Mouse (Mus musculus) activated CD4-positive, CD25-positive, alpha-beta regulatory T cell, adult 9 weeks (primary cell): ENCODE results near the gene Gm11273. TPM values are rescaled to one million over a fixed set of nuclear protein-coding genes. Genes with fewer than 3 reads are reported as not detected.

ENCODE experiments used
- polyA plus RNA-seq: library from polyadenylated mRNA; unstranded; fragments of 100-300 nt; shearing (Covaris generic); gene quantifications from one replicate; pipeline ENCODE4 v1.2.1, GENCODE M21; 2017

Gm11273 gene
- polyA plus RNA-seq = 14.1 TPM

GRCm38 (mm10) chr13:21501182-21501581 lies at the start of gene Gm11273:
Gene Gm11273, minus strand, starts transcription at chr13:21501418.

DNA sequence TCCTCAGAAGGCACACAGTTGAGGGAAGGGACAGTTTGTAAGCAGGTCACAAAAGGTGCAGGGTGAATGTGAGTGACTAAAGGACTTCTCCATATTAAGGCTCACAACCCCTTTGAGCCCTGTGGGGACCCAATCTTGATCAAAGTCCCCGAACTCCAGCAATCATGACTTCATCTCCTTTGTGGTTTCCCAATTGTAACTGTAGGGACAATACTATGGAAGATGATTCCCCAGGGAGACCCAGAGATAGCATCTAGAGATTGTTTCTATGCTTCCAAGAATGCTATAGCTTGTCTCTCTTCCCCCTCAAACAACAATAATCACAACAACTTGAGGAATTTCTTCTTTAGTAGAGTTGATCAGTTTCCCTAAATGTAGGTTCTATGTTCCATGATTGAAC lies 41.5 kb upstream of the Gm11273 start, which contains the start of gene Olfr1366:
TSS of gene Olfr1366 (minus strand) at position 101 of the 400 bp plus-strand sequence.

GRCm38 (mm10) chr13:21530781-21531201 lies 29.6 kb upstream of the Gm11273 start, which contains the start of gene Zkscan8:
Gene Zkscan8, minus strand, starts transcription at chr13:21531120.

GRCm38 (mm10) chr13:21495080-21495479 lies 6.1 kb downstream of the Gm11273 start, which contains the start of gene AK157302:
Gene AK157302, plus strand, starts transcription at chr13:21495223.

DNA sequence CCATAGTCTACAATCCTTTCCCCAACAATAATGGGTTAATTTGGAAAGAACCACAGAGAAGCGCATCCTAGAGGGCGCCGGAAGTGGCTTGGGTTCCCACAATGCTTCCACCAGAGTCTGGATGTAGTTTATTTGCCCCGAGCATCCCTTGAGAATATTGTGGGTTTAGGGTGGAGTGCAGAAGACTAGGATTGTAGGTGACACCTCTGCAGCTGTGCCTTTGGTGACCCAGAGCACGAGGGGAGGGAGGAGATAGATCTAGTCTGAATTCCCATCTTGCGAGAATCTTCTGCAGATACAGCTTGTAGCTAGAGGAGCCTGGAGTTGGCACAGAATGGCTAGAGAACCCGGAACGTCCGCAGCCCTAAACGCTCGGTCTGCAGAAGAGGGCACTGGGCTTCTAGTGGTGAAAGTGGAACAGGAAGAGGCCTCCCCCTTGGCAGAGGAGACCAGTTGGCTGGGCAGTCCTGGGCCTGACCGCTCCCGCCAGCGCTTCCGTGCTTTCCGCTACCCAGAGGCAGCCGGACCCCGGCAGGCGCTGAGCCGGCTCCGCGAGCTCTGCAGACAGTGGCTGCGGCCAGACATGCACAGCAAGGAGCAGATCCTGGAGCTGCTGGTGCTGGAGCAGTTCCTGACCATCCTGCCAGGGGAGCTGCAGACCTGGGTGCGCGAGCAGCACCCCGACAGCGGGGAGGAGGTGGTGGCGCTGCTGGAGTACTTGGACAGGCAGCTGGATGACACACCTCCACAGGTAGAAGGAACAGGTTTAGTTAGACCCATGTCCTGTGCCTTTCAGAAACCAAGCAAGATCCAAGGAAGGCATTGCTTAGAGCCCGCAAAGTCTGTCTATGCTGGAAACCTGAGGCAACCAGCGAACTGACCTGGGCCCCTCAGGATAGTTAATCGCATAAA lies 22.2 kb downstream of the Gm11273 start, which contains the start of the genes Zkscan4 and Gm10065:
TSS of gene Zkscan4 (plus strand) at position 149 of the 912 bp plus-strand sequence.
TSS of gene Gm10065 (minus strand) at position 683 of the 912 bp plus-strand sequence.

DNA sequence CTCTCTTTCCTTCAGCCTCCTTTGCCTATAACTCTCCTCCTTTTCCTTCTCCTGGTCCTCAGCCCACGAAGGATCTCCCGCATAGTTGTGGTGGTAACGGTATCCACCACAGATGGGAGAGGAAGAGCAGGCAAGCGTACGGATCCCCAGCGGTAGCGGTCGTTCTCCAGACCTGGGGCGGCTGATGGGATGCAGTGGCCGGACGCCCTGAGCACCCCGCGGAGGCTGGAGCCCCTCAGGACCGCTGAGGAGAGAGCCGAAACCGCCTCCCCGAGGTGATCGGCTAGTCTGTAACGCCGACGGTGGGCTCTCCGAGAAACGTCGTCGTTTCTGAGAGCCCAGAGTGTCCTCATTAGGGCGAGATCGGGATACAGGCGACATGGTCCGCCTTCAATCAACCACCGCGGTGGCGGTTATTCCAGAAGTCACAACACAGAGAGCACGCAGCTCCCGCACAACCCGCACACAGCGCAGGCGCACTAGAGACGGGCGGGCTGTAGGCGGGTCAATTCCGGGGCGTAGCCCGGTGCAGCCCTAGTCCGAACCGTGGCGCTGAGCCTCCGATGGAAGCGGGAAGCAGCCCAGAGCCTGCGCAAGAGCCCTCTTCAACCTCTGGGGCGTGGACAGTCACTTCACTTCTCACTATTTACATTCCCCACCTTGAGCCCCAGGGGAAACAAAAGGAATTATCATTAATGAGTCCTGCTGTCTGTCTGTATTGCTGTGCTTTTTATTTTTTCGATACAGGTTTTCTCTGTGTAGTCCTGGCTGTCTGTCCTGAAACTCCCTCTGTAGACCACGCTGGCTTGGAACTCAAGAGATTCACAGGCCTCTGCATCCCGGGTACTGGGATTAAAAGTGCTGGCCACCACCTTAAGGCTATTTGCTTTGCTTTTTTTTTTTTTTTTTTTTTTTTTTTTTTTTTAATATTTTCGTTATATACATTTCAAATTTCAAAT lies 32.9 kb downstream of the Gm11273 start, which contains the start of gene Nkapl:
TSS of gene Nkapl (minus strand) at position 449 of the 959 bp plus-strand sequence.

GRCm38 (mm10) chr13:21453449-21453848 lies 47.8 kb downstream of the Gm11273 start, which contains the start of gene Zscan26:
Gene Zscan26, minus strand, starts transcription at chr13:21453730.

Other genes with a start within 250 kb of the Gm11273 start
- not detected for gene Gpx5, start 208.7 kb downstream of the Gm11273 start, polyA plus RNA-seq
- not detected for gene Gpx6, start 189.3 kb downstream of the Gm11273 start, polyA plus RNA-seq
- not detected for gene Olfr1367, start 154.5 kb downstream of the Gm11273 start, polyA plus RNA-seq
- 12.6 TPM for gene Zscan12, start 138.6 kb downstream of the Gm11273 start, polyA plus RNA-seq
- 77.3 TPM for gene Zkscan3, start 98.7 kb downstream of the Gm11273 start, polyA plus RNA-seq
- gene Pgbd1, start 60.4 kb downstream of the Gm11273 start, polyA plus RNA-seq = 0.72 TPM
- 10.4 TPM for gene Zscan26, start 47.7 kb downstream of the Gm11273 start, polyA plus RNA-seq
- gene Nkapl, start 32.9 kb downstream of the Gm11273 start, polyA plus RNA-seq = not detected
- gene Zkscan4, start 22.5 kb downstream of the Gm11273 start, polyA plus RNA-seq = not detected
- gene Gm10065, start 22.0 kb downstream of the Gm11273 start, polyA plus RNA-seq = not detected
- not detected for gene AK157302, start 6.2 kb downstream of the Gm11273 start, polyA plus RNA-seq
- gene Zkscan8, start 29.7 kb upstream of the Gm11273 start, polyA plus RNA-seq = 9.4 TPM
- not detected for gene Olfr1366, start 41.4 kb upstream of the Gm11273 start, polyA plus RNA-seq
- gene Olfr1535, start 58.5 kb upstream of the Gm11273 start, polyA plus RNA-seq = not detected
- not detected for gene Olfr1364, start 80.3 kb upstream of the Gm11273 start, polyA plus RNA-seq
- not detected for gene Olfr1362, start 112.6 kb upstream of the Gm11273 start, polyA plus RNA-seq
- not detected for gene Olfr11, start 141.1 kb upstream of the Gm11273 start, polyA plus RNA-seq
- gene Olfr1361, start 162.0 kb upstream of the Gm11273 start, polyA plus RNA-seq = not detected
- not detected for gene Olfr1360, start 176.0 kb upstream of the Gm11273 start, polyA plus RNA-seq
- gene Olfr1359, start 196.7 kb upstream of the Gm11273 start, polyA plus RNA-seq = not detected
- not detected for gene Hist1h2bl, start 214.7 kb upstream of the Gm11273 start, polyA plus RNA-seq
- gene Hist1h2ai, start 215.0 kb upstream of the Gm11273 start, polyA plus RNA-seq = not detected
- not detected for gene Hist1h3h, start 216.2 kb upstream of the Gm11273 start, polyA plus RNA-seq
- gene Hist1h2bm, start 220.6 kb upstream of the Gm11273 start, polyA plus RNA-seq = 0.72 TPM
- gene Hist1h4j, start 233.6 kb upstream of the Gm11273 start, polyA plus RNA-seq = 0.42 TPM
- gene Hist1h4k, start 249.1 kb upstream of the Gm11273 start, polyA plus RNA-seq = 15.6 TPM